Mouse (Mus musculus) liver, adult (tissue): ENCODE measurements around the gene C1d.

Source experiments
- GATA4 ChIP-seq: IDR thresholded peaks from 2 replicates; pipeline ENCODE4 v1.6.1; 2014; ENCODE audit warnings: mild to moderate bottlenecking, low read length; ENCODE audit not compliant: insufficient replicate concordance

Gene C1d

GRCm38 (mm10) chr11:17306007-17306891 is 48.9 kb downstream of the C1d start:
- TF ChIP-seq GATA4: no peak

GRCm38 (mm10) chr11:17307457-17307856 is 50.1 kb downstream of the C1d start:
- TF ChIP-seq GATA4: no peak
